Mouse (Mus musculus) hematopoietic multipotent progenitor cell, adult 10-12 weeks (in vitro differentiated cells): ENCODE measurements around the gene Retreg2. TPM values are rescaled to one million over a fixed set of nuclear protein-coding genes. Genes with fewer than 3 reads are reported as not detected.

ENCODE experiments used
- polyA plus RNA-seq: library from polyadenylated mRNA; stranded (reverse); fragments of >175 nt; gene quantifications from 2 replicates; pipeline ENCODE4 v1.2.3, GENCODE M21; 2012; ENCODE audit warnings: low replicate concordance

Retreg2 gene
- polyA plus RNA-seq, result 81.2 and 167 TPM in 2 replicates

DNA sequence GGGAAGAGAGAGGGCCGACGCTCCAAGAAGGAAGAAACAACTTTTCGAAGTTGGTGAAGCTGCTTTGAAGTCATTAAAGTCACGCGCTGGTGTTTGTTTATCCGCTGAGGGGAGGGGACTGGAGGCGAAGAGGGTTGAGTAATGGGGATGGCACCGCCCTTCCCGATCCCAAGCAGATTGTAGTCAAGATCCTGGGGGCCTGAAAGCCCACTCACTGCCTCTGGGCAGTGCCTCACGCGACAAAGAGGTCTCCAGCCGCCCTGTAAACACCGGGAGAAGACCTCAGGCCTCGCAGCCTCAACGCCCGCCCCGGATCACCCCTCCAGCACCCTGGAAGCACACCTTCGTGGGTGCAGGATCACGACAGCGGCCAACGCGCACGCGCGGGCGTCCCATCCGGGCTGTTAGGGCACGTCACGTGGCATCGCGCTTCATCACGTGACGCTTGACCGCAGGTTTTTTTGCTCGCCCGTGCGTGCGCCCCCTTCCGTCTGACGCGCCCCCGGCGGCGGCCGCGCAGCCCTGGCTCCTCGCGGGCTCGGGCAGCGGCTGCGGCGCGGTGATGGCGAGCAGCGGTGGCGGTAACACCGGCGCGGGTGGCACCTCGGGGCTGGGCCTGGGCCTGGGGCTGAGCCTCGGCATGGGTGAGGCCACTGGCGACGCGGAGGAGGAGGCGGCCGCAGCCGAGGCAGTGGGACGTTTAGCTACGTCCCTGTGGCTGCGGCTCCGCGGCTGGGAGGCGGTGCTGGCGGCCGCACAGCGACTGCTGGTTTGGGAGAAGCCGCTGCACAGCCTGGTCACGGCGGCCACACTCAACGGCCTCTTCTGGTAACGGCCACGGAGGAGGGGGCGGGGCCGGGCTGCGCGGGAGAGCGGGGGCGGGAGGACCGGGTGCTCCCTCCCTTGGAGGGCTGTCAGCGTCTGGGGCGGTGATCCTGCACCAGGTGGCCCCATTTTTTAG is at the start of gene Retreg2, which contains the start of gene Cnppd1:
Retreg2 (plus strand) TSS at position 478 of the 961 bp plus-strand sequence.
Cnppd1 (minus strand) TSS at position 411 of the 961 bp plus-strand sequence.

DNA sequence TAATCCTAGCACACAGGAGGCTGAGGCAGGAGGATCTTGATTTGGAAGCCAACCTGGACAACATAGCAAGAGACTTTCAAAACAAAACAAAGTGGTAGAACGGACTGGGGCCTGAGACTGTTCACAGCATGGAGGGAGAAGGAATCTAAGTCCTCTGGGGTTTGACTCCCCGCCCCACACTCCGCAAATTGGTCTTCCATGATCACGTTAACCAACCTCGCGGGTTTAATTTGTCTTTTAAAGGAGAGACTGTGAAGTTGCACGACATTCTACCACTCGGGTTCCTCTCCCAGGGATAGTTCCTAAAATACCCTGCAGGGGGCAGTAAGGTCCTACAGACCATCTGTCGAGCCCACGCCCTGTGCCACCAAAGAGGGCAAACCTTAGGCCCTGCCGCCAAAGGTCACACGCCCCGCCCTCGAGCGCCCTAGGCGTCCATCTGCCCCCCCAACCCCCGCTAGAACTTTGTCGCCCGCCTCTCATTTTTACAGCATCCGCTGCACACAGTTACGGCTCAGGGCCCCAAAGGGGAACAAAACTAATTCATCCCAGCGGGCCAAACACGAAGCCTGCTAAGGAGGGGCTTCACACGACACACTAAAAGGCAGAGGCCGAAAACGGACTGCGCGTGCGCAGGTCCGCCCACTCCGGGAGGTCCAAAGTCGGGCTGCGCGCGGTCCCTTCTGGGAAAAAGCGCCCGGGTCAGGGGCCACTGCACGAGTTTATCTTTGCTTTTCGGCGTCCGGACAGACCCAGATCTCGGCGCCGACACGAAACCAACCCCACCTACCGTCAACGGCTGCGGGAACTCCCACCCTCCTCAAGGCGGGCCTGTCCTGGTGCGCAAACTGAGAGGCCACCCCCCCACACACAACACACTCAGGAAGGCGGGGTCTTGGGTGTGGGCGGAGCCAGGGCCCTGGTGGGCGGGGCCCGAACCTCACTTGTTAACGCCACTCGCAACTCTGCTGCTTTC is 17.9 kb upstream of the Retreg2 start, which contains the start of gene Nhej1:
Nhej1 (minus strand) TSS at position 855 of the 976 bp plus-strand sequence.

DNA sequence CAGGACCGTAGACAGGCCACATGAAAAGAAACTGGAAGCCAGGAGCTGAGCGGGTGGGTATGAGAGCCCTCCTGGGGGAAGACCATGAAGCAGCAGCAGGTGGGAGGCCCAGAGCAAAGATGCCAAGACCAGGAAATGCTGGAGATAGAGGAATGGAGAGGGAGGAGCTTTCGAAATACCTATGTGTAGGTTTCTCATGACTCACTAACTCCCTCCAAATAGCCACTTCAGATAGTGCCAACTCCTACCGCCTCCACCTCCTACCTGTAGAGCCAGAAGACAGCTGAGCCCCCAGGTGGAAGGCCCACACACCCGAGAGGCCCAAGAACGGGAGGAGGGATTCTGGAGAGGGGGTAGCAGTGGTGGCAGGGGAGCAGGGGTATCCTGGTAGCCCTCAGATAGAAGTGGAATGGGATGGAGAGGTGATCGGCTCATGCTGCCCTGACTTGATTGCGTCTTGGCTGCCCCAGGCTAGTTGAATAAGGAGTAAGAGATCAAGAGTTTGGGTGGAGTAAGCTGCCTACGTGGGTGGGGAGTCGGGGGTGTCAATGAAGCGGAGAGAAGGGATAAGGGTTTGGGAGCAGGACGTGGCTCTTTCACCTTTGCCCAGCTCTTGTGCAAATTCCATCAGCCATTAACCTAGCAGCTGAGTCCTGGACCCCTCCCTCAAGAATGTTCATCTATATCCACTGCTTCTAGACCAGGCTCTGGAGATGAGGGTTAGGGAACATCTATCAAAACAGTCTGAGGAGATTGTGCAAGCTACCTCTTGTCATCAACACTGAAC is 9.0 kb upstream of the Retreg2 start, which contains the start of gene Slc23a3:
Slc23a3 (minus strand) TSS at position 470 of the 787 bp plus-strand sequence.

DNA sequence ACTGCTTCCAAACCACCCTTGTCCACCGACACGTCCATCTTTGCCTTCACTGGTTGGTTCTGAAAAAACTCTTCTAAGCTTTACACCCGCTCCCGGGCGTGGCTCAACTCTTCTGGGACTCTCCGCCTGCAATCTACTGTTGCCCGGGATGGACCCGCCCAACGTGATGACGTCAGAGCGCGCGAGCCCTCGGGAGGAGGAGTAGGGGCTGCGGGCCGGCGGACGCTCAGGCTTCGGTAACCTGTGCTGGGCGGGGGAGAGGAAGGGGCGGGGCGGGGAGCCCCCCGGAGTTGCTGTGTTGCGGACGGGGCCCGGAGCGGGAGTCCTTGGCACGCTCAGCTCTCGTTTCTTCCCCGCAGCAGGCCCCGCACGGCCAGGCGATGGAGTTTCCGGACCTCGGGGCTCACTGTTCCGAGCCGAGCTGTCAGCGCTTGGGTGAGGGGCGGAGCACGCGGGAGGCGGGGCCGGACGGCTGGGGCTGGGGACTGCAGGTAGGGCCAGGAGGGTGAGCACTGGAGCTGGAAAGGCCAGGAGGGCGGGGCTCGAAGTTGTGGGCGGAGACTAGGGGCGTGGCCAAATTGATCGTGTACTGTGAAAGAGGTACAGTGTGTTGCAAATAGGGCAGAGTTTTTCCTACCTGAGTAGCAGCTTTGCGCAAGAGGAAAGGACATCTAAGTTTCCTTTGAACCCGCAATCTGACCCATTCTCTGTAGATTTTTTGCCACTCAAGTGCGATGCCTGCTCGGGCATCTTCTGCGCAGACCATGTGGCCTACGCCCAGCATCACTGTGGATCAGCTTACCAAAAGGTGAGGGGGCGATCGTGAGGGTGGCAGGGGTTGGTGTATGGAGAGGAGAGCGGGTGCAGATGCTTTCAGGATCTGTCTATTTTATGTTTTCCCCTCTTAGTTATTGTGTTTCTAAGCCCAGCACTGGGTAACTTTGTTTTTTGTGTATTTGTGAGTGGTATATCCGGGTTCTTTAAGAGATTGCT is 26.2 kb downstream of the Retreg2 start, which contains the start of gene Zfand2b:
Zfand2b (plus strand) TSS at position 175 of the 993 bp plus-strand sequence.

DNA sequence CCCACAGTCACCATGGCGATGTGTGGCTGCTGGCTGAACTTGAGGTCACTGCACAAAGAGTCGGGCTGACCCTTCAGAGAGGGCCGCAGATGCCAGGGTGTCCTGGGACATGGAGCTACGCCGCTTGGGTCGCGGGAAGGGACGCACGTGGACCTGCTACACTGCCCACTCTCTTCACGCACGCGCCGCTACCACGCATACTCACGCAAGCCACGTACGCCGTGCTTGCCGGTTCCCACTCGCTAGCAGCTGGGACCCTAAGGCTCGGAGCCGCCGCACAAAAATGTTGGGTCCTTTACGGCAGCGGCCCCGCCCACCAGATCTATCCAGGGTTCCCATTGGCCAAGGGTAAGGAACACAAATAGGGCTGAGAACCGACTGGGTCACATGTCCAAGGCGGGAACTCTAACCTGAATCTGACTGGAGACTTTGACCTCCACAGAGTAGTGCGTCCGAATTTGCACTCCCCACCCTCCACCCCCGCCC is 37.6 kb downstream of the Retreg2 start, which contains the start of gene Abcb6:
Abcb6 (minus strand) TSS at position 288 of the 486 bp plus-strand sequence.

DNA sequence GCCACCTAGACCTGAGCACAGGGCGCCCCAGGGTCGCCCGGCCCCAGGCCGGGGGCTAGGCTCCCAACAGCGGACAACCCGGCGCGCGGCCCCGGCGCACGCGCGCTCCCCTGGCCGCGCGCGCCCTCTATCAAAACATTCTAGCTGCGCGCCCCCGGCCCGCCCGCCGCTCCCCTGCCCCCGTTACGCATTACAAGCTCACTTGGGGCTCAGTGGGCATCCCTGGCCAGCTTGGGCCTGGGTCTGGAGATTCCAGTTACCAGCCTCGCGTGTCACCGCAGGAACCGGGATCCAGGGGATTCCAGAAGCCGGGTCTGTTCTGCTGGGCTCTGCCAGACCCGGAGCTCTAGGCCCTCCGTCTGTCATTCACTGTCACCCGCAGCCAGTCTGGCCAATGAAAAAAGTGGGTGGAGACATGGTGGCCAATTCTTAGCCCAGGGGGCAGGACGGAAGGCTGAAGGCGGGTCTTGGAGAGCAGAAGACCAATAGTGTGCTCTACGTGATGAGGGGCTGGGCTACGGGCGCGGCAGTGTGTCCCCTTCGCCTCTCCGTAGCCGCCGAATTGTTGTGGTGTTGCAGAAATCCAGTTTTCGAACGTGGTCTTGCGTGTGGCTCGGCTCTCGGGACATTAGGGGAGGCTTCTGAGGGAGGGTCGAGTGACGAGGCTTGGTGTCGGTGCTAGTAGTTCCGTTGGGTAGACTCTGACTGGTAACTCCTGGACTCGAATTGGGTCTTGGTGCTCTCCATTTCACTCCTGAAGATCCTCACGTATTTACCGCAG is 49.2 kb downstream of the Retreg2 start, which contains the start of the genes Ankzf1 and Atg9a:
Ankzf1 (plus strand) TSS at position 530 of the 781 bp plus-strand sequence.
Atg9a (minus strand) TSS at position 575 of the 781 bp plus-strand sequence.

Other genes starting within 250 kb of the Retreg2 start
- not detected in 2 replicates for gene Cryba2, start 249.6 kb upstream of the Retreg2 start, polyA plus RNA-seq
- not detected in 2 replicates for gene Cfap65, start 207.2 kb upstream of the Retreg2 start, polyA plus RNA-seq
- 0.16 and 0.45 TPM in 2 replicates for gene Ihh, start 191.1 kb upstream of the Retreg2 start, polyA plus RNA-seq
- gene Nhej1, start 17.6 kb upstream of the Retreg2 start, polyA plus RNA-seq, result 0.49 and 0.71 TPM in 2 replicates
- 0.15 TPM in 1 of 2 replicates, not detected in the other for gene Slc23a3, start 8.9 kb upstream of the Retreg2 start, polyA plus RNA-seq
- 63.0 and 65.5 TPM in 2 replicates for gene Cnppd1, start 67 bp upstream of the Retreg2 start, polyA plus RNA-seq
- gene Zfand2b, start 25.9 kb downstream of the Retreg2 start, polyA plus RNA-seq, result 18.0 and 31.8 TPM in 2 replicates
- 0.13 and 7.2 TPM in 2 replicates for gene Abcb6, start 37.6 kb downstream of the Retreg2 start, polyA plus RNA-seq
- gene Ankzf1, start 49.4 kb downstream of the Retreg2 start, polyA plus RNA-seq, result 11.8 and 19.3 TPM in 2 replicates
- 41.2 and 51.7 TPM in 2 replicates for gene Atg9a, start 49.4 kb downstream of the Retreg2 start, polyA plus RNA-seq
- 0.58 and 0.97 TPM in 2 replicates for gene Glb1l, start 68.0 kb downstream of the Retreg2 start, polyA plus RNA-seq
- 61.2 and 158 TPM in 2 replicates for gene Stk16, start 68.1 kb downstream of the Retreg2 start, polyA plus RNA-seq
- gene Tuba4a, start 77.1 kb downstream of the Retreg2 start, polyA plus RNA-seq, result 16.3 and 47.0 TPM in 2 replicates
- gene A630095N17Rik, start 89.3 kb downstream of the Retreg2 start, polyA plus RNA-seq, result 0.28 TPM in 1 of 2 replicates, not detected in the other
- 18.6 and 44.4 TPM in 2 replicates for gene Dnajb2, start 93.6 kb downstream of the Retreg2 start, polyA plus RNA-seq
- 0.25 and 0.55 TPM in 2 replicates for gene Ptprn, start 121.7 kb downstream of the Retreg2 start, polyA plus RNA-seq
- gene Resp18, start 135.6 kb downstream of the Retreg2 start, polyA plus RNA-seq, result not detected in 2 replicates
- 31.1 and 62.9 TPM in 2 replicates for gene Dnpep, start 175.2 kb downstream of the Retreg2 start, polyA plus RNA-seq
- 0.42 and 3.0 TPM in 2 replicates for gene Des, start 217.6 kb downstream of the Retreg2 start, polyA plus RNA-seq
- 1.3 and 3.6 TPM in 2 replicates for gene Speg, start 232.5 kb downstream of the Retreg2 start, polyA plus RNA-seq